Mouse (Mus musculus) C2C12 (cell line): Measurements from ENCODE around the gene A630095N17Rik.

Source experiments
- CTCF ChIP-seq: IDR thresholded peaks from one replicate; pipeline ENCODE4 v1.5.1; 2011; ENCODE audit not compliant: control insufficient read depth, insufficient read depth, insufficient read length
- MAX ChIP-seq: IDR thresholded peaks from one replicate; pipeline ENCODE4 v1.6.1; 2011; ENCODE audit warnings: mild to moderate bottlenecking, control low read depth
- MYOG ChIP-seq: IDR thresholded peaks from one replicate; pipeline ENCODE4 v1.6.1; 2011; ENCODE audit not compliant: control insufficient read depth, insufficient read length; ENCODE audit errors: extremely low read depth
- USF1 ChIP-seq: IDR thresholded peaks from one replicate; pipeline ENCODE4 v1.6.1; 2011; ENCODE audit warnings: low read depth, mild to moderate bottlenecking, control low read depth, moderate library complexity

GRCm38 (mm10) chr1:75255516-75256046, 23.7 kb upstream of the A630095N17Rik start:
- TF ChIP-seq CTCF: no peak
- no peak for TF ChIP-seq USF1
- TF ChIP-seq MAX: no peak
- TF ChIP-seq MYOG: no peak
